Mouse (Mus musculus): ENCODE measurements around the gene Spem2. TPM values are rescaled to one million over a fixed set of nuclear protein-coding genes. Genes with fewer than 3 reads are reported as not detected.

The Spem2 gene
- total RNA-seq, 2 experiments from 2014 or later: not detected

- intact Hi-C loops (cut with DNase I): no loop called here
- DNase-seq: peak in 1 of 2 experiments; percentile 42
Measured at GRCm38 (mm10) chr11:69836703-69837576, 18.7 kb upstream of the Spem2 start.

- no peak for DNase-seq
- intact Hi-C loops (cut with DNase I): loop anchor here (2.0 kb wide), 1 partner anchor 33 kb away; no protein-coding TSS in a partner anchor
Measured at GRCm38 (mm10) chr11:69835966-69836335, 17.7 kb upstream of the Spem2 start.

DNA sequence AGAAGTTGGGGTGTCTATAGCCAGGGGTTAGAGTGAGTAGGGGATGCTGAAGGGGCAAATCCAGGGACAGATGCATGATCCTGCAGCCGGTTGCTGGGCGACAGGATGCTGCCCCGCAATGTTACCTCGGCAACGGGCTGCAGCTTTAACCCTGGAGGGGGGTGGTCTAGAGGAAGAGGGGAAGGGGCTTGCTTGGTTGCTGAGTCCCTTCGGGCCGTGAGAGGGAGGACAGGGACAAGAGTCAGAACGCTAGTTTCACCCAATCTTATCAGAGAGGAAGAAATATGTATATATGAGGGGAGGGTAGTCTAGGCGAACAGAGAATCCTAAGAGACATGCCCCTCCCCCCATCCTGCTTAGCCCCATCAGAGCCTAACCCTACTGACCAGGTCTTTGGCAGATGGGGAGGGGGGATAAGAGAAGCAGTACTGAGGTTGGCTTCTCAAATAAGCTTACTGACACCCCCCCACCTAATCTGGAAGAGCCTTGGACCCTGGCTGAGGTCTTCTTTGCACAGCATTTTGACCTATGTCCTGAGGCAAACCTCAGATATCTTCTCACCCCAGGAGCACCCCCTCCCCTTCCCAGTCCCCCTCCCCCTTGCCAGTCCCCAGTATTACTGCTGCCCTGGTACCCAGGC lies 17.2 kb upstream of the Spem2 start:
- intact Hi-C loops (cut with DNase I): loop anchor here (2.0 kb wide), 1 partner anchor 33 kb away; no protein-coding TSS in a partner anchor
- DNase-seq: no peak

- DNase-seq: no peak
- intact Hi-C loops (cut with DNase I): loop anchor here (2.0 kb wide), 1 partner anchor 31 kb away; no protein-coding TSS in a partner anchor
Measured at GRCm38 (mm10) chr11:69834001-69834549, 15.8 kb upstream of the Spem2 start.

GRCm38 (mm10) chr11:69833554-69833953 lies 15.3 kb upstream of the Spem2 start:
- intact Hi-C loops (cut with DNase I): no loop called here
- DNase-seq: no peak

DNA sequence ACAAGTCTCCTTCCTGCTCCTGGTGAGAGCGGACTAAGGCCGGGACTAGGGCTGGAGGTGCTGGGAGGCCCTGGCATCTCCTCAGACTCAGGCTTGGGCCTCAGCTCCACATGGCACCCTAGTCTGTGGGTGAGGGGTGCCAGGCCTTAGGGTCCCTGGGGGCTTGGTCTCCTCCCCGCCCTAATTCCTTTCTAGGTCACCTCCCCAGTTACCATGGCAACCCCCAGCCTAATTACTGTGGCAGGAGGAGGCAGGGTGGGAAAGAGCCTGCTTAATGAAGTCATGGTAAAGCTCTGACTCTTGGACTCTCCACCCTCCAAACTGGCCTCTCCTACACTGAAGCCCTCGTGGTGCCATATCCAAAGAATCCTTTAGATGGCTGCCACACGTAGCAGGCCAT lies 10.6 kb upstream of the Spem2 start:
- intact Hi-C loops (cut with DNase I): no loop called here

DNA sequence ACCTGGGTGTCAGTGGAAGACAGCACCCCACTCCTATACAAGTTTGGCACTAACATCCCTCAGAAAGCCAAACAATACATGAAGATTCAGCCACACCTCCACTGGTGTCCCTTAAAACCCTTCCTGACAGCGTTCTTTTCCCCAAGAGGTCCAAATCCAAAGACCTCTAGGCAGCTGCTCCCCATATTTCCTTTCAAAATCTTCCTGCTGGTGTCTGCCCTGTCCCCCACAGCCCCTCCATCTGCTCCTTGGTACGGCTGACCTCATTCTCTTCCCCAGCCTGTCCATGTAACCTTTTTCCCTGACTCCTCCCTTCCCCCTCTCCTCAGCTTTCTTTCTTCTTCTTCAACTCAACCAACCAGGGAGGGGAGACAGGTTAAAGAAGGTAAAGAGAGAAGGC lies 5.2 kb upstream of the Spem2 start:
- intact Hi-C loops (cut with DNase I): loop anchor here (5.0 kb wide), 1 partner anchor 44 kb away; no protein-coding TSS in a partner anchor
- no peak for DNase-seq

More for the DNA sequence above, 10.6 kb upstream of the Spem2 start:
- no peak for DNase-seq

- intact Hi-C loops (cut with DNase I): loop anchor here (5.0 kb wide), 1 partner anchor 45 kb away; no protein-coding TSS in a partner anchor
- no peak for DNase-seq
Measured at GRCm38 (mm10) chr11:69822080-69822479, 3.8 kb upstream of the Spem2 start, which contains the start of gene Spem1. Gene Spem1, minus strand, starts transcription at chr11:69822180.

GRCm38 (mm10) chr11:69818871-69819270 lies 606 bp upstream of the Spem2 start:
- no peak for DNase-seq
- intact Hi-C loops (cut with DNase I): no loop called here

- intact Hi-C loops (cut with DNase I): no loop called here
- DNase-seq: no peak
Measured at GRCm38 (mm10) chr11:69816520-69816919, 1.7 kb downstream of the Spem2 start.

GRCm38 (mm10) chr11:69815155-69815554 lies 3.1 kb downstream of the Spem2 start, which contains the start of gene Gm39566:
Gene Gm39566, minus strand, starts transcription at chr11:69815298.
- DNase-seq: no peak
- intact Hi-C loops (cut with DNase I): no loop called here

- intact Hi-C loops (cut with DNase I): no loop called here
- DNase-seq: no peak
Measured at GRCm38 (mm10) chr11:69810280-69810679, 8.0 kb downstream of the Spem2 start.

DNA sequence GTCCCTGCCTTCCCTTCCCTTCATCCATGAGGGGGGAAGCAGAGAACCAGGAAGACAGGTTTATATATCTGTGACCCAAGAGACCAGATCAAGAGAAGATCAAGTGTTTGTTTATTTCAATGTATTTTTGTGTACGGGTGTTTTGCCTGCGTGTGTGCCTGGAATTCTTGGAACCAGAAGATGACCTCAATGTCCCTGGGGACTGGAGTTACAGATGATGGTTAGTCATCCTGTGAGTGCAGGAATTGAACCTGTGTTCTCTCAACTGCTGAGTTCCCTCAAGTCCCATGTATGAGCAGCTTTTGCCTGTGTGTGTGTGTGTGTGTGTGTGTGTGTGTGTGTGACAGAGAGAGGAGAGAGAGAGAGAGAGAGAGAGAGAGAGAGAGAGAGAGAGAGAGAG lies 10.6 kb downstream of the Spem2 start:
- no peak for DNase-seq
- intact Hi-C loops (cut with DNase I): no loop called here

DNA sequence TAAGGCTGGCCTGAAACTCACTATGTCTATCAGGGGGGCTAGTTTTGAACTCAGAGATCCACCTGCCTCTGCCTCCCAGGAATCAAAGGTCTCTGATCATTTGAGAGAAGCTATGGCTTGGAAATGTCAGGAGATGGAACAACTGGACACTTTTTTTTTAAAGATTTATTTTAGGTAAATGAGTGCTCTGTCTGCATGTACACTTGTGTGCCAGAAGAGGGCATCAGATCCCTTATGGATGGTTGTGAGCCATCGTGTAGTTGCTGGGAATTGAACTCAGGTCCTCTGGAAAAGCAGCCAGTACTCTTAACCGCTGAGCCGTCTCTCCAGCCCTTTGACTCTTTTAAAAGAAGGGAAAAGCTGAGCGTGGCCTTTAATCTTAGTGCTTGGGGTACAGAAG lies 11.9 kb downstream of the Spem2 start:
- no peak for DNase-seq
- intact Hi-C loops (cut with DNase I): no loop called here

- DNase-seq: no peak
- intact Hi-C loops (cut with DNase I): loop anchor here (5.0 kb wide), 1 partner anchor 123 kb away; the partner anchor contains the start of gene Senp3
Measured at GRCm38 (mm10) chr11:69804972-69805909, 13.0 kb downstream of the Spem2 start, which contains the start of gene Tmem102. Gene Tmem102, minus strand, starts transcription at chr11:69805624.

- intact Hi-C loops (cut with DNase I): loop anchor here (5.0 kb wide), 1 partner anchor 122 kb away; the partner anchor contains the start of gene Senp3
- peak; percentile 23 to 41 for DNase-seq
Measured at GRCm38 (mm10) chr11:69804652-69804940, 13.7 kb downstream of the Spem2 start.

DNA sequence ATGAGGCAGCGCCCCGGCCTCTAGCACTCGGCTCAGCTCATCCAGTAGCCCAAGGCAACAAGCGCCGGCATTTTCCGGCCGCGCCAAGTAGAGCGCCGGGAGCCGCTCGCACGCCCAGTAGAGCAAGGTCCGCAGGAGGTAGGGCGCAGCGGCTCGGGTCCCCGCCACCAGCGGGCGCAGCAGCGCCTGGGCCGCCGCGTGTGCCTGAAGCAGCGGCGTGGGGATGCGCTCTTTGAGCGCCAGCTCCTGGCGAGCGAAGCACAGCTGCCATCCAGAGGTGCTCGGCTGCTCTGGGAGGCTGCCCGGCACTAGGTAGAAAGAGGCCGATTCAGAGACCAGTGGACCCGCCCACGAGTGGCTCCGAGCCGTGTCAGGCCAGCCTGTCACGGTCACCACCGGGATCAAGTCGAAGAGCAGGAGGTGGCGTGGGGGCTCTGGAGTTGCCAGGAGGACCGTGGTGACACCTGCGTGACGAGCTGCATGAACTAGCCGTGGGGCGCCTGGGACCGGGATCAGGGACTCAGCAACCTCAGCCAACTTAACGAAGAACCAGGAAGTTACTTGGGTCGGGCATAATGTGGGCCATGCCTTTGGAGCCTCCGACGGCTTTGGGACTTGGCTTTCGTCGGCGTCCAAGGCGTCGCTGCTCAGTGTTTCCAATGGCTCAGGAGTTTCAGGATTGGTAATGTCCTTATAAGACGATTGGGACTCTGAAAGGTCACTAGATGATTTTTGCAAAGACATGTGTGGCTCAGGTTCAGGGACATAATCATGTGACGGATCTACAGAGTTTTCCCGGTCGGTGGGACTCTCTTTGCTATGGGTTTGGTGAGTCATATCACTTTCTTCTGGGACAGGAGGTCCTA lies 14.2 kb downstream of the Spem2 start:
- DNase-seq: peak; percentile 78 to 82
- intact Hi-C loops (cut with DNase I): loop anchor here (2.0 to 5.0 kb wide), 5 partner anchors 31 to 122 kb away; partner anchors contain the start of genes Polr2a and Senp3

DNA sequence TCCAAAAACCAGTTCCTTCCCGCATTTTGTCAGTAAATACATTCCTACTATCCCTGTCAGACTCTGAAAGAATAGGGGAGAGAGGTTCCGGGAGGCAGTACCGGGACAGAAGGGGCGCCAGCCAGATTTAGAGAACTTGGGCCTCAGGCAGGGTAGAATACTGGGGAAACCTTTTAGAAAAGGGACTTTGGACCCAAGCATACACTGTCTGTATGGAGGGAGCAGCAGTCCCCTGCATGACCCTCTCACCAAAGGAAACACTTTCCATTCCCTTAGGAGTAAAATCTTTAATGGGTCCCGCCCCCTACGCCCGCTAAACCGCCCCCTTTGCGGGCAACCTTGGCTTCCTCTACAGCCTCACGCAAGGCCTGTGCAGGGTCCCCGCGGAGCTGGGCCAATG lies 14.9 kb downstream of the Spem2 start:
- intact Hi-C loops (cut with DNase I): loop anchor here (2.0 to 5.0 kb wide), 5 partner anchors 31 to 121 kb away; partner anchors contain the start of genes Polr2a and Senp3
- no peak for DNase-seq

DNA sequence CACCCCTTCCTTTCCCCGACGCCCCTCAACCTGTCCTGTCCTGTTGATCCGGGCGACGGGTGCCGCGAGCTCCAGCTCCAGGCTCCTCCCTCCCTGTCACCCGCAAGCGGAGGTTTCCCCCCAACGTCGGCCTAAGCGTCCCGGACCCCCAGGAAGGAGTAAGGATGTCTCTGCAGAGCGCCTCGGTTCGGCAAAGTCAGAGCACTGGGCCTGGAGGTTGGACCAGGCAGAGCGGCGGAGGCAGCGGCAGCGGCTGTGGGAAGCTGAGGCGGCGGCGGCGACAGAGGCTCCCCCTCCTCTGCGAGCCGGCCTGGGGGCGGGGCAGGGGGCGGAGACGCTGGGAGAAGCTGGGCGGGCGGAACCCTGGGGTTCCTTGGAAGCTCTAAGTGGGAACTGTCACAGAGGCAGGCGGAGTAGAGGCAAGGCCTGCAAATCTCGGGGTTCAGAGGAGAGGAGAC lies 15.6 kb downstream of the Spem2 start:
- intact Hi-C loops (cut with DNase I): loop anchor here (2.0 to 5.0 kb wide), 5 partner anchors 32 to 120 kb away; partner anchors contain the start of genes Polr2a and Senp3
- DNase-seq: peak; percentile 92

Measured in heart, postnatal 36 days (tissue).